ENCODE assay signal across 24 mouse cellular contexts in genomic region chr8:123726759-123727158, GRCm38 (mm10).
A peak's percentile ranks its signal among the peaks of the same experiment; 100 is the strongest.
DNase-seq lines count a peak whose midpoint lies in the region; ATAC-seq lines count a peak whose summit lies in the region.
"Had no signal": no experiment of that assay in that cellular context is flagged by ENCODE, and none has a peak within 500 bp of the region (broad histone marks: within the 10 kb centered on the region; RNA-seq: fewer than 3 reads in every experiment).

No protein-coding gene starts in this region.

- intact Hi-C loops in left cerebral cortex, postnatal 14 days (cut with DNase I): loop anchor here (5.0 kb wide), 1 partner anchor 41 kb away; no protein-coding TSS in a partner anchor
- intact Hi-C loops in left cerebral cortex, postnatal 4 days (cut with DNase I): loop anchor here (5.0 to 10.0 kb wide), 2 partner anchors 41 to 72 kb away; partner anchors contain the start of gene Rhou

- H3K9me3 ChIP-seq in forebrain, embryonic 15.5 days: no peaks in the 10 kb centered on the region
- H3K9me3 ChIP-seq in forebrain, embryonic 11.5 days (ENCODE audit: control insufficient read depth, low read length): no peaks in the 10 kb centered on the region
- H3K9me3 ChIP-seq: forebrain, embryonic 10.5 days; heart, embryonic 12.5 days; heart, embryonic 15.5 days; hindbrain, embryonic 10.5 days; hindbrain, embryonic 13.5 days had no signal

- ATAC-seq in forebrain, embryonic 15.5 days (replicated peaks): no peak
- ATAC-seq in forebrain, embryonic 11.5 days (replicated peaks; ENCODE audit: low FRiP score): no peak
- peak; percentile 17; the same call in 1 of the 2 replicates for ATAC-seq in frontal cortex, adult (ENCODE audit: low TSS enrichment)
- ATAC-seq: activated CD4-positive, CD25-positive, alpha-beta regulatory T cell, adult 4 months; hindbrain, embryonic 16.5 days had no signal

- H3K4me2 ChIP-seq in forebrain, embryonic 15.5 days (replicated peaks): no peak overlapping the region
- H3K4me2 ChIP-seq in forebrain, embryonic 11.5 days (ENCODE audit: low read depth, low read length, severe bottlenecking): no peak overlapping the region
- H3K4me2 ChIP-seq: heart, embryonic 12.5 days; heart, embryonic 15.5 days; hindbrain, embryonic 13.5 days had no signal

- no peak overlapping the region for H3K4me3 ChIP-seq in forebrain, embryonic 15.5 days
- no peak overlapping the region for H3K4me3 ChIP-seq in forebrain, embryonic 11.5 days (ENCODE audit: low read depth, low read length)
- H3K4me3 ChIP-seq: forebrain, embryonic 10.5 days; heart, embryonic 12.5 days; heart, embryonic 15.5 days; hindbrain, embryonic 10.5 days; hindbrain, embryonic 13.5 days had no signal

- 87% methylated on average over 6 of the region's 6 CpGs for WGBS in forebrain, embryonic 15.5 days
- 90% methylated on average over 6 of the region's 6 CpGs for WGBS in forebrain, embryonic 11.5 days

- no peak for DNase-seq in forebrain, embryonic 11.5 days (ENCODE audit: low spot score)
- no peak for DNase-seq in frontal cortex, postnatal 25 days (ENCODE audit: low spot score in 2 of 2)
- peak; percentile 50 to 64 for DNase-seq in left cerebral cortex, postnatal 14 days (ENCODE audit: low spot score in 2 of 2)
- no peak for DNase-seq in left cerebral cortex, postnatal 4 days
- peak; percentile 21 for DNase-seq in right cerebral cortex, adult 18-20 months
- DNase-seq in right cerebral cortex, postnatal 4 days: no peak
- DNase-seq: adrenal gland, adult 8-10 months; adrenal gland, postnatal 25 days; cerebellum, adult 18-20 months; cerebellum, adult 9-10 months; cerebellum, postnatal 14 days; gastrocnemius, postnatal 25 days; heart, adult 18-20 months; heart, postnatal 10 days; heart, postnatal 36 days had no signal

- no peaks in the 10 kb centered on the region for H3K27me3 ChIP-seq in forebrain, embryonic 15.5 days
- H3K27me3 ChIP-seq in forebrain, embryonic 11.5 days (ENCODE audit: control insufficient read depth, insufficient read depth, low read length): no peaks in the 10 kb centered on the region

- H3K27ac ChIP-seq in forebrain, embryonic 15.5 days (replicated peaks): peak overlapping the region; percentile 35; the same call in 1 of the 2 replicates
- no peak overlapping the region for H3K27ac ChIP-seq in forebrain, embryonic 11.5 days (ENCODE audit: low read depth, low read length)
- H3K27ac ChIP-seq: forebrain, embryonic 10.5 days; heart, embryonic 15.5 days; hindbrain, embryonic 13.5 days had no signal

- no peak overlapping the region for H3K9ac ChIP-seq in forebrain, embryonic 15.5 days (replicated peaks)
- no peak overlapping the region for H3K9ac ChIP-seq in forebrain, embryonic 11.5 days (ENCODE audit: low read length)
- H3K9ac ChIP-seq: heart, embryonic 12.5 days; heart, embryonic 15.5 days; hindbrain, embryonic 13.5 days had no signal

- peaks cover 29% of the 10 kb centered on the region for H3K4me1 ChIP-seq in forebrain, embryonic 15.5 days
- peaks cover 11% of the 10 kb centered on the region; the same call in 1 of the 2 replicates for H3K4me1 ChIP-seq in forebrain, embryonic 11.5 days (replicated peaks; ENCODE audit: control insufficient read depth, insufficient read depth, low read length)

- no peaks in the 10 kb centered on the region for H3K36me3 ChIP-seq in forebrain, embryonic 15.5 days
- no peaks in the 10 kb centered on the region for H3K36me3 ChIP-seq in forebrain, embryonic 11.5 days (ENCODE audit: control insufficient read depth, insufficient read depth, low read length)
- H3K36me3 ChIP-seq: forebrain, embryonic 10.5 days; heart, embryonic 12.5 days; heart, embryonic 15.5 days; hindbrain, embryonic 10.5 days; hindbrain, embryonic 13.5 days had no signal

Comparison
In these comparisons a context has a peak if more than half of its experiments do, and no peak if none do; other contexts are left out.
1. DNase-seq: peak in left cerebral cortex, postnatal 14 days (2 of 2) and right cerebral cortex, adult 18-20 months (single experiment); none in forebrain, embryonic 11.5 days (single experiment), frontal cortex, postnatal 25 days (0 of 2), left cerebral cortex, postnatal 4 days (single experiment) and right cerebral cortex, postnatal 4 days (single experiment).